Mouse (Mus musculus) liver, postnatal 0 days (tissue): ENCODE measurements around the gene Insyn1.

Source experiments
- CTCF ChIP-seq: sonication (generic); IDR thresholded peaks from 2 replicates; pipeline ENCODE4 v1.5.1; 2016; ENCODE audit warnings: antibody characterized with exemption, low read depth
- EP300 ChIP-seq: IDR thresholded peaks from 2 replicates; pipeline ENCODE4 v1.6.1; 2016; ENCODE audit warnings: antibody characterized with exemption, low read depth, mild to moderate bottlenecking

DNA sequence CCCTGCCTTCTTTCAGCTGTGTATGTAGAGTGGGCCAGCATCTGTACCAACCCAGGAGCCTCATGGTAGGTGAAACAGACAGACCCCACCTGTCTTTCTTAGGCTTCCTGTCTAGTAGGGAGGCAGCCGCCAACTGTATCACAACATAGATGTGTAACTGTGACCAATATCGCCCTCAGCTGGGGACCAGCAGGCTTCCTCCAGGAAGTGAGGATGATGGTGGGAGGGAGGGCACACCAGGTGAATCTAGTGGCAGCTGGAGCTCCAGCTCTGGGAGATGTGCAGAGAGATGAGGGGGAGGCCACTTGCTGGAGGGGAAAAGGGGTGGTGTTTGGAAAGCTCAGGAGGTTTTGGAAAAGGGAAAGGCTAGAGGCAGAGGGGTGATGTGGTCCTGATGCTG is 6.6 kb downstream of the Insyn1 start:
- TF ChIP-seq CTCF = no peak
- TF ChIP-seq EP300 = no peak
